Mouse (Mus musculus): ENCODE results near the gene Tac4. TPM values are rescaled to one million over a fixed set of nuclear protein-coding genes. Genes with fewer than 3 reads are reported as not detected.

Tac4 gene
- total and polyA plus RNA-seq, 3 experiments = 0.07 to 0.39 TPM; not detected in 1

- Histone ChIP-seq H3K27me3 (ENCODE audit: control insufficient read depth in 1 of 2, insufficient read depth in 2 of 2, low read length in 2 of 2) (peaks cover 0 to 2% of the 10 kb centered on the region in 2 experiments; a peak in 3 of 4 replicates), H3K9ac (ENCODE audit: control insufficient read depth, low read depth, low read length, poor library complexity, severe bottlenecking) (no peak overlapping the region)
Observed at GRCm38 (mm10) chr11:95257930-95258329, 3.4 kb upstream of the Tac4 start.

GRCm38 (mm10) chr11:95258490-95258889 lies 2.8 kb upstream of the Tac4 start:
- peaks cover 5 to 23% of the 10 kb centered on the region in 2 experiments for H3K4me1 ChIP-seq (ENCODE audit: control insufficient read depth in 1 of 2, insufficient read depth in 2 of 2, low read length in 2 of 2)
- peaks cover 0 to 14% of the 10 kb centered on the region in 2 experiments; a peak in 2 of 4 replicates for H3K36me3 ChIP-seq (ENCODE audit: control insufficient read depth in 1 of 2, insufficient read depth in 2 of 2, low read length in 2 of 2)
- peaks cover 0 to 2% of the 10 kb centered on the region in 2 experiments; a peak in 3 of 4 replicates for H3K27me3 ChIP-seq (ENCODE audit: control insufficient read depth in 1 of 2, insufficient read depth in 2 of 2, low read length in 2 of 2)
- peak; percentile 90 for DNase-seq (ENCODE audit: low read depth, low spot score)
- H3K9me3 ChIP-seq (replicated peaks; ENCODE audit: insufficient read depth, low read length) = no peaks in the 10 kb centered on the region
- H3K4me3 ChIP-seq (ENCODE audit: control insufficient read depth in 1 of 2, insufficient read depth in 1 of 2, low read depth in 2 of 2, low read length in 2 of 2) = peak overlapping the region; percentile 69 to 91
- peaks cover 3% of the 10 kb centered on the region; the same call in 1 of the 2 replicates for H3K79me2 ChIP-seq (ENCODE audit: control insufficient read depth, insufficient read depth, low read length, poor library complexity)
- peak overlapping the region; percentile 94 for H3K9ac ChIP-seq (ENCODE audit: control insufficient read depth, low read depth, low read length, poor library complexity, severe bottlenecking)
- peak overlapping the region; percentile 77 for H3K27ac ChIP-seq (ENCODE audit: control insufficient read depth, low read depth, low read length)
- no peak for TF ChIP-seq RCOR1 (IDR thresholded peaks at IDR 0.05; ENCODE audit: low read depth, low read length)
- TF ChIP-seq POLR2A (IDR thresholded peaks at IDR 0.05; ENCODE audit: control insufficient read depth in 1 of 2, insufficient read depth in 1 of 2, low read depth in 1 of 2, low read length in 2 of 2, poor library complexity in 1 of 2) = no peak
- no peak for TF ChIP-seq TBP (IDR thresholded peaks at IDR 0.05; ENCODE audit: low read depth, low read length)
- no peak for TF ChIP-seq CHD2 (IDR thresholded peaks at IDR 0.05; ENCODE audit: low read length)
- no peak for TF ChIP-seq KAT2A (conservative IDR thresholded peaks at IDR 0.05; ENCODE audit: low read depth, low read length)
- TF ChIP-seq EP300 (IDR thresholded peaks at IDR 0.05; ENCODE audit: low read depth in 1 of 2, low read length in 2 of 2) = peak in 1 of 2 experiments; percentile 42; a peak in 1 of 4 replicates
- no peak for TF ChIP-seq UBTF (IDR thresholded peaks at IDR 0.05; ENCODE audit: borderline replicate concordance, insufficient read depth, low read depth, low read length)
- TF ChIP-seq BHLHE40 (IDR thresholded peaks at IDR 0.05; ENCODE audit: borderline replicate concordance, low read depth, low read length) = no peak
- TF ChIP-seq CHD1 (IDR thresholded peaks at IDR 0.05; ENCODE audit: low read depth, low read length) = no peak
- TF ChIP-seq RAD21 (IDR thresholded peaks at IDR 0.05; ENCODE audit: low read depth, low read length) = peak; percentile 54
- TF ChIP-seq NELFE (IDR thresholded peaks at IDR 0.05; ENCODE audit: low read depth, low read length) = no peak
- no peak for TF ChIP-seq POLR2AphosphoS5 (IDR thresholded peaks at IDR 0.05; ENCODE audit: borderline replicate concordance, low read depth, low read length)
- no peak for TF ChIP-seq MYB (IDR thresholded peaks at IDR 0.05; ENCODE audit: low read depth, low read length)
- TF ChIP-seq NRF1 (IDR thresholded peaks at IDR 0.05; ENCODE audit: insufficient read depth, low read depth, low read length, poor library complexity, severe bottlenecking) = no peak
- no peak for TF ChIP-seq MEF2A (IDR thresholded peaks at IDR 0.05; ENCODE audit: extremely low read depth, insufficient replicate concordance, low read depth, low read length, poor library complexity, severe bottlenecking)
- TF ChIP-seq USF1 (IDR thresholded peaks at IDR 0.05; ENCODE audit: low read depth, low read length) = no peak
- TF ChIP-seq GABPA (IDR thresholded peaks at IDR 0.05; ENCODE audit: low read depth, low read length) = no peak
- TF ChIP-seq TCF12 (IDR thresholded peaks at IDR 0.05; ENCODE audit: low read depth, low read length) = peak; percentile 55; the same call in 1 of the 2 replicates
- peak; percentile 75 for TF ChIP-seq SMC3 (IDR thresholded peaks at IDR 0.05; ENCODE audit: low read depth, low read length)
- peak; percentile 73 for TF ChIP-seq MAX (IDR thresholded peaks at IDR 0.05; ENCODE audit: low read length)
- no peak for TF ChIP-seq JUND (IDR thresholded peaks at IDR 0.05; ENCODE audit: low read depth, low read length)
- TF ChIP-seq USF2 (IDR thresholded peaks at IDR 0.05; ENCODE audit: borderline replicate concordance in 1 of 2, insufficient read depth in 1 of 2, low read depth in 1 of 2, low read length in 2 of 2) = no peak
- TF ChIP-seq ZNF384 (IDR thresholded peaks at IDR 0.05; ENCODE audit: low read depth, low read length) = no peak
- TF ChIP-seq ZKSCAN1 (IDR thresholded peaks at IDR 0.05; ENCODE audit: low read depth, low read length) = no peak
- no peak for TF ChIP-seq MXI1 (IDR thresholded peaks at IDR 0.05; ENCODE audit: low read depth, low read length)
- no peak for TF ChIP-seq SIN3A (IDR thresholded peaks at IDR 0.05; ENCODE audit: low read length)
- 0 out of 2 replicates have a peak, but pooled peaks have one; percentile 34 for TF ChIP-seq ZC3H11A (IDR thresholded peaks at IDR 0.05; ENCODE audit: low read depth, low read length)
- no peak for TF ChIP-seq MAFK (IDR thresholded peaks at IDR 0.05; ENCODE audit: borderline replicate concordance, low read depth, low read length)

More at GRCm38 (mm10) chr11:95257930-95258329, 3.4 kb upstream of the Tac4 start:
- H3K9me3 ChIP-seq (replicated peaks; ENCODE audit: insufficient read depth, low read length) = no peaks in the 10 kb centered on the region
- H3K4me3 ChIP-seq (ENCODE audit: control insufficient read depth in 1 of 2, insufficient read depth in 1 of 2, low read depth in 2 of 2, low read length in 2 of 2) = peak overlapping the region in 1 of 2 experiments; percentile 69; a peak in 2 of 4 replicates
- peaks cover 0 to 14% of the 10 kb centered on the region in 2 experiments; a peak in 2 of 4 replicates for H3K36me3 ChIP-seq (ENCODE audit: control insufficient read depth in 1 of 2, insufficient read depth in 2 of 2, low read length in 2 of 2)
- H3K27ac ChIP-seq (ENCODE audit: control insufficient read depth, low read depth, low read length) = no peak overlapping the region
- peaks cover 5 to 23% of the 10 kb centered on the region in 2 experiments for H3K4me1 ChIP-seq (ENCODE audit: control insufficient read depth in 1 of 2, insufficient read depth in 2 of 2, low read length in 2 of 2)
- peaks cover 3% of the 10 kb centered on the region; the same call in 1 of the 2 replicates for H3K79me2 ChIP-seq (ENCODE audit: control insufficient read depth, insufficient read depth, low read length, poor library complexity)
- TF ChIP-seq RCOR1 (IDR thresholded peaks at IDR 0.05; ENCODE audit: low read depth, low read length) (peak; percentile 67; the same call in 1 of the 2 replicates), MEF2A (IDR thresholded peaks at IDR 0.05; ENCODE audit: extremely low read depth, insufficient replicate concordance, low read depth, low read length, poor library complexity, severe bottlenecking) (no peak), BHLHE40 (IDR thresholded peaks at IDR 0.05; ENCODE audit: borderline replicate concordance, low read depth, low read length) (peak; percentile 6; the same call in 1 of the 2 replicates), MYC (IDR thresholded peaks at IDR 0.05; ENCODE audit: low read depth, low read length) (no peak; the same call in 1 of the 2 replicates), ETS1 (IDR thresholded peaks at IDR 0.05; ENCODE audit: low read depth, low read length) (0 out of 2 replicates have a peak, but pooled peaks have one; percentile 20), ZC3H11A (IDR thresholded peaks at IDR 0.05; ENCODE audit: low read depth, low read length) (0 out of 2 replicates have a peak, but pooled peaks have one; percentile 0)
- no peak for DNase-seq (ENCODE audit: low read depth, low spot score)

Measured in MEL (cell line).